Mouse (Mus musculus): ENCODE results near the gene Dnajc15. TPM values are rescaled to one million over a fixed set of nuclear protein-coding genes. Genes with fewer than 3 reads are reported as not detected.

Dnajc15 gene
- total and polyA plus RNA-seq, 2 experiments, result 5.3 to 10.1 TPM

DNA sequence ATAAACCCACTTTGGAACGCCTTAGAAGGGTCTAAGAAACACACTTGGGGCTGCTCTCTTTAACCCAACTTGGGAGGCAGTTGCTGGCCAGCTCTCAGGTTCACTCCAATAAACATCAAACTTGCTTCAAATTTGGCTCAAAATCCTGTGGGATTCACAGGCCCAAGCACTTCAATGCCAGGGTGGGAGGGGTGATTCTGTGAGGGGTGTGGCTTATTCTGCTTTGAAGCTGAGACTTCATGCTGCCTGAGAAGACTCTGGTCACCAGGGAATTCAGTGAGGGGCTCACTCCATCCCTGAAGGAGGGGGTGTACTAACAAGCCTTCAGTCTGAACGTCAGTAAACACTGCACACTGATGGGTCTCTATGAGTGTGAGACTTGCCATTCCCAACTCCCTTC, 103.3 kb downstream of the Dnajc15 start:
- TF ChIP-seq POLR2A (IDR thresholded peaks at IDR 0.05; ENCODE audit: extremely low read depth, insufficient read depth, low read length) (no peak), CTCF (IDR thresholded peaks at IDR 0.05; ENCODE audit: low read depth, low read length) (no peak)
- Histone ChIP-seq H3K4me1 (ENCODE audit: control insufficient read depth, insufficient read depth, low read length) (no peaks in the 10 kb centered on the region), H3K9ac (ENCODE audit: low read depth, low read length) (no peak overlapping the region), H3K36me3 (ENCODE audit: control insufficient read depth, insufficient read depth, low read length) (no peaks in the 10 kb centered on the region), H3K4me3 (ENCODE audit: insufficient read depth, low read depth, low read length) (no peak overlapping the region), H3K27me3 (ENCODE audit: control insufficient read depth, insufficient read depth, low read length) (0 out of 2 replicates have a peak, but pooled peaks cover 2% of the 10 kb centered on the region), H3K27ac (replicated peaks; ENCODE audit: insufficient read depth, low read depth, low read length) (no peak overlapping the region), H3K79me2 (ENCODE audit: control insufficient read depth, insufficient read depth, low read length) (no peaks in the 10 kb centered on the region)
- 76% methylated on average over 2 of the region's 2 CpGs for WGBS
- no peak for DNase-seq (ENCODE audit: extremely low read depth, low read depth, low spot score)

Other genes starting within 250 kb of the Dnajc15 start
- gene Epsti1, start 29.1 kb upstream of the Dnajc15 start, total RNA-seq (2014; rRNA removed), result 3.7 and 5.9 TPM in 2 replicates
- 0.95 and 1.4 TPM in 2 replicates for gene Epsti1, start 29.1 kb upstream of the Dnajc15 start, polyA plus RNA-seq (2012; rRNA removed)
- not detected in 2 replicates for gene Fam216b, start 213.9 kb upstream of the Dnajc15 start, total RNA-seq (2014; rRNA removed)
- gene Fam216b, start 213.9 kb upstream of the Dnajc15 start, polyA plus RNA-seq (2012; rRNA removed), result not detected in 2 replicates

All from liver, adult 2 months (tissue).